Mouse (Mus musculus): ENCODE measurements at regions not wholly inside any gene's neighbourhood (a gene's known extent, or its start where the extent isn't known, plus 50 kb on each side); places are given as distances from the start of the nearest gene placed in this dataset.

GRCm38 (mm10) chr10:96724436-96725175 is 107.8 kb downstream of the Btg1 start:
- DNase-seq, result no peak

- DNase-seq, result no peak
Observed at GRCm38 (mm10) chr10:96726801-96727780, 110.3 kb downstream of the Btg1 start.

GRCm38 (mm10) chr10:96733581-96733980 is 116.8 kb downstream of the Btg1 start:
- no peak for DNase-seq

- no peak for DNase-seq
Observed at GRCm38 (mm10) chr10:96735146-96735545, 118.3 kb downstream of the Btg1 start.

- DNase-seq, result no peak
Observed at GRCm38 (mm10) chr10:96735885-96736628, 119.3 kb downstream of the Btg1 start.

GRCm38 (mm10) chr10:96737972-96738371 is 121.2 kb downstream of the Btg1 start:
- no peak for DNase-seq

- DNase-seq, result no peak
Observed at GRCm38 (mm10) chr10:96738606-96739005, 121.8 kb downstream of the Btg1 start.

GRCm38 (mm10) chr10:96744167-96744777 is 127.5 kb downstream of the Btg1 start:
- DNase-seq, result no peak

- no peak for DNase-seq
Observed at GRCm38 (mm10) chr10:96747015-96747663, 130.3 kb downstream of the Btg1 start.

- no peak for DNase-seq
Observed at GRCm38 (mm10) chr10:96750861-96751260, 134.1 kb downstream of the Btg1 start.

- DNase-seq, result peak; percentile 44
Observed at GRCm38 (mm10) chr10:96751580-96752264, 134.9 kb downstream of the Btg1 start.

- DNase-seq, result no peak
Observed at GRCm38 (mm10) chr10:96752531-96752930, 135.7 kb downstream of the Btg1 start.

GRCm38 (mm10) chr10:96753521-96753920 is 136.7 kb downstream of the Btg1 start:
- no peak for DNase-seq

GRCm38 (mm10) chr10:96755674-96756073 is 138.9 kb downstream of the Btg1 start:
- DNase-seq, result no peak

- DNase-seq, result no peak
Observed at GRCm38 (mm10) chr10:96756355-96757084, 139.7 kb downstream of the Btg1 start.

- DNase-seq, result no peak
Observed at GRCm38 (mm10) chr10:96757311-96757710, 140.5 kb downstream of the Btg1 start.

- DNase-seq, result no peak
Observed at GRCm38 (mm10) chr10:96761601-96762000, 144.8 kb downstream of the Btg1 start.

- no peak for DNase-seq
Observed at GRCm38 (mm10) chr10:96765626-96766025, 148.8 kb downstream of the Btg1 start.

- DNase-seq, result no peak
Observed at GRCm38 (mm10) chr10:96778220-96778619, 161.4 kb downstream of the Btg1 start.

- DNase-seq, result no peak
Observed at GRCm38 (mm10) chr10:96783966-96784365, 167.2 kb downstream of the Btg1 start.
